Mouse (Mus musculus) neural tube, embryonic 14.5 days (tissue): ENCODE data around the gene Pde6h. TPM values are rescaled to one million over a fixed set of nuclear protein-coding genes. Genes with fewer than 3 reads are reported as not detected.
A peak's percentile ranks its signal among the peaks of the same experiment; 100 is the strongest.

Experiments used
- ATAC-seq: fragments of 200-750 bp; cut with Nextera tagmentation; 2 replicates; pipeline ENCODE4 v1.8.0; 2017; ENCODE audit warnings: low read depth, mild to moderate bottlenecking, moderate TSS enrichment, moderate library complexity
- H3K27ac ChIP-seq: fragments of 300-500 bp; sonication (generic); 2 replicates; pipeline ENCODE4 v1.5.1; 2014; ENCODE audit warnings: low read depth, mild to moderate bottlenecking, control low read depth, low read length, moderate library complexity, mixed read lengths
- H3K27me3 ChIP-seq: fragments of 300-500 bp; sonication (generic); 2 replicates; pipeline ENCODE4 v1.6.1; 2014; ENCODE audit warnings: low read length; ENCODE audit not compliant: control insufficient read depth, insufficient read depth
- H3K36me3 ChIP-seq: fragments of 300-500 bp; sonication (generic); 2 replicates; pipeline ENCODE4 v1.6.1; 2014; ENCODE audit warnings: low read length, mixed read lengths; ENCODE audit not compliant: control insufficient read depth, insufficient read depth
- H3K4me1 ChIP-seq: fragments of 300-500 bp; sonication (generic); 2 replicates; pipeline ENCODE4 v1.6.1; 2014; ENCODE audit warnings: low read length; ENCODE audit not compliant: control insufficient read depth, insufficient read depth
- H3K4me2 ChIP-seq: fragments of 300-500 bp; sonication (generic); 2 replicates; pipeline ENCODE4 v1.6.1; 2014; ENCODE audit warnings: mild to moderate bottlenecking, low read depth, low read length, control low read depth
- H3K4me3 ChIP-seq: fragments of 300-500 bp; sonication (generic); 2 replicates; pipeline ENCODE4 v1.5.1; 2014; ENCODE audit warnings: low read depth, low read length, control low read depth, mixed read lengths
- H3K9ac ChIP-seq: fragments of 300-500 bp; sonication (generic); replicated peaks from 2 replicates; pipeline ENCODE4 v1.6.1; 2014; ENCODE audit warnings: low read depth, mild to moderate bottlenecking, control low read depth, low read length, mixed read lengths
- H3K9me3 ChIP-seq: fragments of 300-500 bp; sonication (generic); 2 replicates; pipeline ENCODE4 v1.6.1; 2016; ENCODE audit warnings: low read length; ENCODE audit not compliant: control insufficient read depth
- WGBS: fragments of 180-500 bp; shearing (Covaris S2); extraction: QIAGEN DNeasy Blood & Tissue Kit; methylation state at CpG from one replicate; pipeline ENCODE4 v1.1.7; 2014; 5-methylcytosine and 5-hydroxymethylcytosine counted together
- polyA plus RNA-seq: library from polyadenylated mRNA; unstranded; fragments of >200 nt; fragmentation: Nextera tagmentation; extraction: Ambion mirVana; gene quantifications from 2 replicates; pipeline ENCODE4 v1.2.1, GENCODE M21; 2014

The Pde6h gene
- polyA plus RNA-seq, 1 experiment from 2014 or later, result not detected

GRCm38 (mm10) chr6:136903885-136904470 lies 19.7 kb upstream of the Pde6h start:
- H3K9me3 ChIP-seq, result no peaks in the 10 kb centered on the region
- H3K9ac ChIP-seq, result no peak overlapping the region
- no peaks in the 10 kb centered on the region for H3K4me1 ChIP-seq
- no peak overlapping the region for H3K4me2 ChIP-seq
- 66% methylated on average over 8 of the region's 8 CpGs for WGBS
- no peaks in the 10 kb centered on the region for H3K27me3 ChIP-seq
- H3K36me3 ChIP-seq, result no peaks in the 10 kb centered on the region
- H3K4me3 ChIP-seq, result no peak overlapping the region
- no peak overlapping the region for H3K27ac ChIP-seq
- no peak for ATAC-seq

- Histone ChIP-seq H3K9ac (no peak overlapping the region), H3K4me3 (no peak overlapping the region), H3K9me3 (no peaks in the 10 kb centered on the region), H3K27ac (no peak overlapping the region), H3K4me1 (no peaks in the 10 kb centered on the region), H3K27me3 (no peaks in the 10 kb centered on the region), H3K4me2 (no peak overlapping the region), H3K36me3 (no peaks in the 10 kb centered on the region)
- ATAC-seq, result no peak
- WGBS, result 89% methylated on average over 19 of the region's 19 CpGs
Measured at GRCm38 (mm10) chr6:136906283-136906936, 17.2 kb upstream of the Pde6h start.

GRCm38 (mm10) chr6:136906937-136907293 lies 16.7 kb upstream of the Pde6h start:
- Histone ChIP-seq H3K36me3 (no peaks in the 10 kb centered on the region), H3K27me3 (no peaks in the 10 kb centered on the region), H3K4me1 (no peaks in the 10 kb centered on the region), H3K9me3 (no peaks in the 10 kb centered on the region), H3K9ac (no peak overlapping the region), H3K4me3 (no peak overlapping the region), H3K4me2 (no peak overlapping the region), H3K27ac (no peak overlapping the region)
- WGBS, result 81% methylated on average over 10 of the region's 10 CpGs
- no peak for ATAC-seq

GRCm38 (mm10) chr6:136910247-136910890 lies 13.3 kb upstream of the Pde6h start:
- peaks cover 3% of the 10 kb centered on the region; the same call in 1 of the 2 replicates for H3K4me1 ChIP-seq
- H3K9me3 ChIP-seq, result no peaks in the 10 kb centered on the region
- H3K4me3 ChIP-seq, result no peak overlapping the region
- WGBS, result 73% methylated on average over 9 of the region's 9 CpGs
- H3K9ac ChIP-seq, result no peak overlapping the region
- no peak for ATAC-seq
- no peaks in the 10 kb centered on the region for H3K27me3 ChIP-seq
- no peaks in the 10 kb centered on the region for H3K36me3 ChIP-seq
- no peak overlapping the region for H3K4me2 ChIP-seq
- H3K27ac ChIP-seq, result no peak overlapping the region

- Histone ChIP-seq H3K4me2 (no peak overlapping the region), H3K4me3 (no peak overlapping the region), H3K36me3 (no peaks in the 10 kb centered on the region), H3K9me3 (no peaks in the 10 kb centered on the region), H3K9ac (no peak overlapping the region), H3K4me1 (peaks cover 3% of the 10 kb centered on the region; the same call in 1 of the 2 replicates), H3K27me3 (no peaks in the 10 kb centered on the region), H3K27ac (no peak overlapping the region)
- 82% methylated on average over 1 of the region's 2 CpGs for WGBS
- no peak for ATAC-seq
Measured at GRCm38 (mm10) chr6:136912751-136913265, 10.8 kb upstream of the Pde6h start.

- Histone ChIP-seq H3K4me3 (no peak overlapping the region), H3K27me3 (no peaks in the 10 kb centered on the region), H3K9ac (0 out of 2 replicates have a peak overlapping the region, but pooled peaks have one; percentile 16), H3K36me3 (no peaks in the 10 kb centered on the region), H3K4me1 (peaks cover 3% of the 10 kb centered on the region; the same call in 1 of the 2 replicates), H3K4me2 (peak overlapping the region; percentile 44), H3K27ac (no peak overlapping the region), H3K9me3 (no peaks in the 10 kb centered on the region)
- ATAC-seq, result no peak
- 15% methylated on average over 18 of the region's 18 CpGs for WGBS
Measured at GRCm38 (mm10) chr6:136913384-136914126, 10.1 kb upstream of the Pde6h start.

- H3K9me3 ChIP-seq, result no peaks in the 10 kb centered on the region
- no peaks in the 10 kb centered on the region for H3K27me3 ChIP-seq
- no peaks in the 10 kb centered on the region for H3K36me3 ChIP-seq
- H3K4me1 ChIP-seq, result peaks cover 3% of the 10 kb centered on the region; the same call in 1 of the 2 replicates
- ATAC-seq, result no peak
- no peak overlapping the region for H3K4me3 ChIP-seq
- H3K9ac ChIP-seq, result no peak overlapping the region
- no peak overlapping the region for H3K27ac ChIP-seq
- H3K4me2 ChIP-seq, result no peak overlapping the region
- 92% methylated on average over 6 of the region's 6 CpGs for WGBS
Measured at GRCm38 (mm10) chr6:136914234-136914633, 9.4 kb upstream of the Pde6h start.

GRCm38 (mm10) chr6:136915721-136916395 lies 7.8 kb upstream of the Pde6h start:
- peaks cover 3% of the 10 kb centered on the region; the same call in 1 of the 2 replicates for H3K4me1 ChIP-seq
- no peaks in the 10 kb centered on the region for H3K36me3 ChIP-seq
- H3K9me3 ChIP-seq, result no peaks in the 10 kb centered on the region
- no peak overlapping the region for H3K27ac ChIP-seq
- H3K27me3 ChIP-seq, result no peaks in the 10 kb centered on the region
- no peak overlapping the region for H3K4me2 ChIP-seq
- no peak for ATAC-seq
- 88% methylated on average over 8 of the region's 8 CpGs for WGBS
- no peak overlapping the region for H3K9ac ChIP-seq
- H3K4me3 ChIP-seq, result no peak overlapping the region
